Mouse (Mus musculus): ENCODE results near the gene Dpp9. TPM values are rescaled to one million over a fixed set of nuclear protein-coding genes. Genes with fewer than 3 reads are reported as not detected.
A peak's percentile ranks its signal among the peaks of the same experiment; 100 is the strongest.
"Not testable (repeated sequence)": the region's sequence is repeated elsewhere in the genome, so short reads cannot be mapped to it uniquely, and the experiment has no call there.

The Dpp9 gene
- polyA plus RNA-seq, 1 experiment from 2014 or later: 23.5 TPM

- H3K9ac ChIP-seq (ENCODE audit: low read depth, low read length); H3K27ac ChIP-seq (ENCODE audit: low read length); H3K27me3 ChIP-seq (ENCODE audit: control insufficient read depth, insufficient read depth, low read depth, low read length); H3K9me3 ChIP-seq (replicated peaks; ENCODE audit: control insufficient read depth, low read length); H3K4me3 ChIP-seq (ENCODE audit: low read depth, low read length); ATAC-seq (ENCODE audit: low read depth): not testable (repeated sequence)
- H3K4me2 ChIP-seq (ENCODE audit: low read depth, low read length): peak overlapping the region; percentile 91; the same call in 1 of the 2 replicates
- 87% methylated on average over 19 of the region's 19 CpGs for WGBS (ENCODE audit: insufficient replicate concordance)
- H3K36me3 ChIP-seq (ENCODE audit: control insufficient read depth, insufficient read depth): peaks cover 24% of the 10 kb centered on the region
- peaks cover 37% of the 10 kb centered on the region for H3K4me1 ChIP-seq (ENCODE audit: control insufficient read depth, low read depth, low read length)
These were observed 39.6 kb upstream of the Dpp9 start for GRCm38 (mm10) chr17:56258269-56258668.

- peak overlapping the region; percentile 77 for H3K9ac ChIP-seq (ENCODE audit: low read depth, low read length)
- ATAC-seq (ENCODE audit: low read depth): no peak
- peaks cover 37% of the 10 kb centered on the region for H3K4me1 ChIP-seq (ENCODE audit: control insufficient read depth, low read depth, low read length)
- H3K4me2 ChIP-seq (ENCODE audit: low read depth, low read length): peak overlapping the region; percentile 91
- no peaks in the 10 kb centered on the region for H3K27me3 ChIP-seq (ENCODE audit: control insufficient read depth, insufficient read depth, low read depth, low read length)
- H3K36me3 ChIP-seq (ENCODE audit: control insufficient read depth, insufficient read depth): peaks cover 24% of the 10 kb centered on the region
- H3K27ac ChIP-seq (ENCODE audit: low read length): no peak overlapping the region; the same call in 1 of the 2 replicates
- H3K4me3 ChIP-seq (ENCODE audit: low read depth, low read length): peak overlapping the region; percentile 78
- no peaks in the 10 kb centered on the region for H3K9me3 ChIP-seq (replicated peaks; ENCODE audit: control insufficient read depth, low read length)
- 5% methylated on average over 58 of the region's 58 CpGs for WGBS (ENCODE audit: insufficient replicate concordance)
These were observed 38.6 kb upstream of the Dpp9 start for GRCm38 (mm10) chr17:56257181-56257894.

- H3K9ac ChIP-seq (ENCODE audit: low read depth, low read length): peak within 1 kb of the TSS; percentile 77
- H3K27ac ChIP-seq (ENCODE audit: low read length): peak within 1 kb of the TSS; percentile 98
- peak within 1 kb of the TSS; percentile 78 for H3K4me3 ChIP-seq (ENCODE audit: low read depth, low read length)
- H3K9me3 ChIP-seq (replicated peaks; ENCODE audit: control insufficient read depth, low read length): no peaks in the 10 kb centered on the region
- peak within 1 kb of the TSS; percentile 98 for H3K4me2 ChIP-seq (ENCODE audit: low read depth, low read length)
- ATAC-seq (ENCODE audit: low read depth): peak; percentile 89
- peaks cover 17% of the 10 kb centered on the region for H3K36me3 ChIP-seq (ENCODE audit: control insufficient read depth, insufficient read depth)
- peaks cover 37% of the 10 kb centered on the region for H3K4me1 ChIP-seq (ENCODE audit: control insufficient read depth, low read depth, low read length)
- no peaks in the 10 kb centered on the region for H3K27me3 ChIP-seq (ENCODE audit: control insufficient read depth, insufficient read depth, low read depth, low read length)
- WGBS (ENCODE audit: insufficient replicate concordance): under 1% methylated on average over 28 of the region's 28 CpGs
These were observed 37.7 kb upstream of the Dpp9 start, which contains the start of gene Fem1a for GRCm38 (mm10) chr17:56256239-56256881. TSS of gene Fem1a (plus strand) at chr17:56256810.

DNA sequence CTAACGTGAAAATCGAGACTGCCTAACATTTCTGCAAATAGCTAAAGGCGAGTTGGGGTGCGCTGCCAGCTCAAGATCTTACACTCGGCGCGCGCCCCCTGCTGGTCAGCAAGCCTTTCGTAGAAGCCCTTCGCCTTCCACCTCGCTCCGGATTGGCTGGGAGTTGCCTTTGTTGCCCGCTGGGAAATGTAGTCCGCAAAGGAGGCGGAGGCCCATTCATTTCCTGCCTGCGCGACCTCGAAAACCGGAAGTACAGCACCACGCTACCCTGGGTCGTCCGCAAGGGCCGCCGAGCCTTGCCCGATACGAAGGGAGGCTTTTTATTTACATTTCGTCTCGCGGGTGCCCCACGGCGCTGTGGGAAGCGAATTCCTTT is 37.1 kb upstream of the Dpp9 start:
- Histone ChIP-seq H3K9me3 (replicated peaks; ENCODE audit: control insufficient read depth, low read length) (no peaks in the 10 kb centered on the region), H3K27me3 (ENCODE audit: control insufficient read depth, insufficient read depth, low read depth, low read length) (no peaks in the 10 kb centered on the region), H3K27ac (ENCODE audit: low read length) (peak overlapping the region; percentile 98), H3K4me1 (ENCODE audit: control insufficient read depth, low read depth, low read length) (peaks cover 37% of the 10 kb centered on the region), H3K4me3 (ENCODE audit: low read depth, low read length) (peak overlapping the region; percentile 78), H3K9ac (ENCODE audit: low read depth, low read length) (peak overlapping the region; percentile 73), H3K4me2 (ENCODE audit: low read depth, low read length) (peak overlapping the region; percentile 98), H3K36me3 (ENCODE audit: control insufficient read depth, insufficient read depth) (peaks cover 13% of the 10 kb centered on the region)
- under 1% methylated on average over 32 of the region's 32 CpGs for WGBS (ENCODE audit: insufficient replicate concordance)
- ATAC-seq (ENCODE audit: low read depth): peak; percentile 89

DNA sequence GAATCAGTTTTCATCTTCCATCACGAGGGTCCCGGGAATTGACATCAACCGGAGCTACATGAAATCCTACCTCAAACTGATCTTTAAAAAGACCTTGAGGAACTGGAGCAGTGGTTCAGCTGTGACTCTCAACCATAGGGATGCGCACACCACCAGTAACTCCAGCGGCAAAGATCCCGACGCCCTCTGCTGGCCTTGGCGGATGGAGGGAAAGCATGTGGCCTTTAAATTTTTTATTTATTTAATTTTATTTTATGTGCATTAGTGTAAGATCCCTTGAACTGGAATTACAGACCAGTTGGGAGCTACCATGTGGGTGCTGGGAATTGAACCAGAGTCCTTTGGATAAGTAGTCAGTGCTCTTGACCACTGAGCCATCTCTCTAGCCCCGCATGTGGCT is 36.7 kb upstream of the Dpp9 start:
- H3K4me3 ChIP-seq (ENCODE audit: low read depth, low read length): peak overlapping the region; percentile 29; the same call in 1 of the 2 replicates
- peaks cover 37% of the 10 kb centered on the region for H3K4me1 ChIP-seq (ENCODE audit: control insufficient read depth, low read depth, low read length)
- no peaks in the 10 kb centered on the region for H3K9me3 ChIP-seq (replicated peaks; ENCODE audit: control insufficient read depth, low read length)
- peak overlapping the region; percentile 57; the same call in 1 of the 2 replicates for H3K27ac ChIP-seq (ENCODE audit: low read length)
- H3K36me3 ChIP-seq (ENCODE audit: control insufficient read depth, insufficient read depth): peaks cover 13% of the 10 kb centered on the region
- no peak for ATAC-seq (ENCODE audit: low read depth)
- WGBS (ENCODE audit: insufficient replicate concordance): 19% methylated on average over 9 of the region's 9 CpGs
- H3K4me2 ChIP-seq (ENCODE audit: low read depth, low read length): peak overlapping the region; percentile 53
- 0 out of 2 replicates have a peak overlapping the region, but pooled peaks have one; percentile 20 for H3K9ac ChIP-seq (ENCODE audit: low read depth, low read length)
- no peaks in the 10 kb centered on the region for H3K27me3 ChIP-seq (ENCODE audit: control insufficient read depth, insufficient read depth, low read depth, low read length)

DNA sequence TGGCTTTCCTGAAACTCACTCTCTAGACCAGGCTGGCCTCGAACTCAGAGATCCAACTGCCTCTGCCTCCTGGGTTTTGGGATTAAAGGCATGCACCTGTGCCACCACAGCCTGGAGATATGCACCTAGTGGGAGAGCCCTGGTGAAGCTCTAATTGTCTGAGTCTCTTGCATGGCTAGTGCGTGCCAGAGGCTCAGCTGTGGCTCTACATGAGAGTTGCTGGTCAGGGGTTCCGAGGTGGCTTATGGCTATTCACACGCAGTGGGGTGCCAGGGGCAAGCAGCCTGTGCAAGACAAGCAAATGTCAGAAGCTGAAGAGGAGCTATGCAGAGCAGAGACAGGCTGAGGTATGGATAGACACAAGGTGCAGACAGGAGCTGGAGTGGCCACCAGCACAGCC is 36.0 kb upstream of the Dpp9 start:
- H3K9ac ChIP-seq (ENCODE audit: low read depth, low read length): no peak overlapping the region
- no peak overlapping the region for H3K27ac ChIP-seq (ENCODE audit: low read length)
- ATAC-seq (ENCODE audit: low read depth): no peak
- H3K36me3 ChIP-seq (ENCODE audit: control insufficient read depth, insufficient read depth): peaks cover 7% of the 10 kb centered on the region
- peaks cover 31% of the 10 kb centered on the region for H3K4me1 ChIP-seq (ENCODE audit: control insufficient read depth, low read depth, low read length)
- no peak overlapping the region for H3K4me3 ChIP-seq (ENCODE audit: low read depth, low read length)
- H3K4me2 ChIP-seq (ENCODE audit: low read depth, low read length): no peak overlapping the region
- WGBS (ENCODE audit: insufficient replicate concordance): 75% methylated on average over 4 of the region's 4 CpGs
- no peaks in the 10 kb centered on the region for H3K9me3 ChIP-seq (replicated peaks; ENCODE audit: control insufficient read depth, low read length)
- H3K27me3 ChIP-seq (ENCODE audit: control insufficient read depth, insufficient read depth, low read depth, low read length): no peaks in the 10 kb centered on the region

DNA sequence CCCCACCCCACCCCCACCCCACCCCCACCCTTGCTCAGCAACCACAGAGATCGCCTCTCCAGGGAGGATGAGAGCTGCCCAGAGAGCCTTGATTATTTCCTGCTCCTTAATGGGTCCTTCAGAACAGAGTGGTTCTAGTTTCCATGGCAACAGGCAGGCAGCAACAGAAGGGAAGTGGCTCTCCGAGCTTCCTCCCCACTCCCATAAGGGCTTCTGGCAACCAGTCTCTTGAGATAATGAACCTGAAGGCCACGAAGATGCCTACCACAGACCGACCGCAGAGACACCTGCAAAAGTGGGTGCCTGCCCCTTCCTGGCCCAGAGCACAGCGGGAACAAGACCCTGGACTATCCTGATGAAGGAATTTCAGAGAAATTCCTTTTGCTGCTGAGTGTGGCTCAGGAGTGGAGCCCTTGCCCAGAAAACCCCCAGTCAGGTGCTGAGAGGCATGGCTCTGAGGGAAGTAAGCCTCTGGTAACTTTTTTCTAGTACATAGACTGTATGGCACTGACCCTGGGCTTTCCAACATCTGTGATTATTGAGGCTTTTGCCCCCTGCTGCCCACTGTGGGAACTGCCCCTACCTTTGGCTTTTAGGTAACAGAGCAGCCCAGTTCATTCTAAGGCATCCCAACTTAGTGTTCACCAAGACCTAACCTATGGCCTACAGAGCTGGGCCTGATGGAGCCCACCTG is 32.6 kb upstream of the Dpp9 start:
- no peak overlapping the region for H3K27ac ChIP-seq (ENCODE audit: low read length)
- no peak overlapping the region for H3K9ac ChIP-seq (ENCODE audit: low read depth, low read length)
- H3K27me3 ChIP-seq (ENCODE audit: control insufficient read depth, insufficient read depth, low read depth, low read length): no peaks in the 10 kb centered on the region
- H3K4me1 ChIP-seq (ENCODE audit: control insufficient read depth, low read depth, low read length): peaks cover 8% of the 10 kb centered on the region
- no peak for ATAC-seq (ENCODE audit: low read depth)
- H3K9me3 ChIP-seq (replicated peaks; ENCODE audit: control insufficient read depth, low read length): no peaks in the 10 kb centered on the region
- no peak overlapping the region for H3K4me2 ChIP-seq (ENCODE audit: low read depth, low read length)
- 10% methylated on average over 6 of the region's 6 CpGs for WGBS (ENCODE audit: insufficient replicate concordance)
- H3K36me3 ChIP-seq (ENCODE audit: control insufficient read depth, insufficient read depth): no peaks in the 10 kb centered on the region
- no peak overlapping the region for H3K4me3 ChIP-seq (ENCODE audit: low read depth, low read length)

DNA sequence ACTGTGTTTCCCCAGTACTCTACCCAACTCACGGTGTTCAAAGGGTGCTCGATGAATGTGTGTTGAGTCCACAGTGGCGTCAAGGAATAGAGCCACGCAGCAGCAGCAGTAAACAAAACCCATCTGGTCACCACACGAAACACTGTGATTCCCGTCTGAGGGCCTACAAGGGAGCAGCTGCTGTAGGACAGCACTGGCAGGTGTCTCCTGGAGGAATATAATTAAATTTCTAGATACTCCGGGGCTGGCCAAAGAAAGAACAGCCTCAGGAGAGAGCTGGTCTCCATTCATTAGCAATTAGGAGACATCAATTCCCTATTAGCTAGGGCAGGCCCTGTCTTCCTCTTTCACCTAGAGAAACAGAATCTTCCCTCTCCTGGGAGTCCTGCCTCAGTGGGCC is 26.9 kb upstream of the Dpp9 start:
- 52% methylated on average over 7 of the region's 7 CpGs for WGBS (ENCODE audit: insufficient replicate concordance)
- H3K36me3 ChIP-seq (ENCODE audit: control insufficient read depth, insufficient read depth): no peaks in the 10 kb centered on the region
- no peak overlapping the region for H3K27ac ChIP-seq (ENCODE audit: low read length)
- peaks cover 6% of the 10 kb centered on the region for H3K27me3 ChIP-seq (ENCODE audit: control insufficient read depth, insufficient read depth, low read depth, low read length)
- no peak for ATAC-seq (ENCODE audit: low read depth)
- no peak overlapping the region for H3K4me2 ChIP-seq (ENCODE audit: low read depth, low read length)
- no peaks in the 10 kb centered on the region for H3K4me1 ChIP-seq (ENCODE audit: control insufficient read depth, low read depth, low read length)
- no peak overlapping the region for H3K9ac ChIP-seq (ENCODE audit: low read depth, low read length)
- H3K9me3 ChIP-seq (replicated peaks; ENCODE audit: control insufficient read depth, low read length): no peaks in the 10 kb centered on the region
- H3K4me3 ChIP-seq (ENCODE audit: low read depth, low read length): no peak overlapping the region
